Mouse (Mus musculus): ENCODE data around the gene Stk19. TPM values are rescaled to one million over a fixed set of nuclear protein-coding genes. Genes with fewer than 3 reads are reported as not detected.

Stk19 gene
- polyA plus RNA-seq, 1 experiment from 2014 or later: 30.8 TPM

DNA sequence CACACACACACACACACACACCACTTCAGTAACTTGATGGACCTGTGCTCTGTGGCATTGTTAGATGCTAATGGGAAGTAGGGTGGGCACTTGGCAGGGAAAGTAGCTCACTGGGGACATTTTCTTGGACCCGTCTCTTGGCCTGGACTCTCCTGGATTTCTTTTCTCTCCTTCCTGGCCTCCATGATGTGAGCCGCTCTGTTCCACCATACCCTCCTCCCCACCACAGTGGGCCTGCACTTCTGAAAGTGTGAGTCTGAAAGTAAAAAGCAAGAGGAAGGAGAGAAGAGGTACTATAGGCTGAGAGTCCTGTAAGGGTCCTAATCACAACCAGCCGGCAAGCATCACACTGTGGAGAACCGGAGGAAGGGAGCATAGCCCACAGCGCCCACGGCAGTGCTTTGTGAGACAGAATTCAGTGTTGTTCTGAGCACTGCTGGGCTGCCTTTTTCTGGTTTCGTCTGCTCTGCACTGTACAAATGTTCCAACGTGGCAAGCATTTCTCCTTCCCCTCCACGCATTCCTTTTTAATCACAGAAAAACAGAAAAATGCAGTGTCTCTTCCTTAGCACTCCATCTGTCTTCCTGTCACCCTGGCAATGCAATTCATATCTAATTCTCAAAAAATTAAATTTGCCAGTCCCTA, 58.9 kb downstream of the Stk19 start:
- no peaks in the 10 kb centered on the region for H3K4me1 ChIP-seq
- no peak for ATAC-seq (ENCODE audit: low FRiP score, low read depth)
- H3K4me3 ChIP-seq: no peak overlapping the region
- no peaks in the 10 kb centered on the region for H3K27me3 ChIP-seq
- no peak overlapping the region for H3K27ac ChIP-seq (replicated peaks)
- WGBS: 76% methylated on average over 9 of the region's 9 CpGs
- peaks cover 14% of the 10 kb centered on the region; the same call in 1 of the 2 replicates for H3K9me3 ChIP-seq
- H3K4me2 ChIP-seq (replicated peaks): no peak overlapping the region
- no peaks in the 10 kb centered on the region for H3K36me3 ChIP-seq
- H3K9ac ChIP-seq (replicated peaks): no peak overlapping the region

Small RNA genes within 50 kb of the gene (microRNA-seq; reads per million reads assigned to microRNA genes)
- gene Mir6970: 1.9 reads per million
- gene Mir6971: 1.9 reads per million
- not detected for gene Mir6972

Other genes starting within 250 kb of the Stk19 start
- gene Gpsm3, start 247.1 kb downstream of the Stk19 start, polyA plus RNA-seq (2016; fragmentation: Nextera tagmentation; extraction: Ambion mirVana): 2.9 and 3.3 TPM in 2 replicates
- 20.8 and 22.5 TPM in 2 replicates for gene Pbx2, start 245.7 kb downstream of the Stk19 start, polyA plus RNA-seq (2016; fragmentation: Nextera tagmentation; extraction: Ambion mirVana)
- gene Ager, start 239.1 kb downstream of the Stk19 start, polyA plus RNA-seq (2016; fragmentation: Nextera tagmentation; extraction: Ambion mirVana): 2.2 and 2.3 TPM in 2 replicates
- gene Rnf5, start 233.3 kb downstream of the Stk19 start, polyA plus RNA-seq (2016; fragmentation: Nextera tagmentation; extraction: Ambion mirVana): 240 and 243 TPM in 2 replicates
- 82.8 and 86.2 TPM in 2 replicates for gene Agpat1, start 232.7 kb downstream of the Stk19 start, polyA plus RNA-seq (2016; fragmentation: Nextera tagmentation; extraction: Ambion mirVana)
- 4.5 and 6.0 TPM in 2 replicates for gene Egfl8, start 221.0 kb downstream of the Stk19 start, polyA plus RNA-seq (2016; fragmentation: Nextera tagmentation; extraction: Ambion mirVana)
- gene Ppt2, start 208.4 kb downstream of the Stk19 start, polyA plus RNA-seq (2016; fragmentation: Nextera tagmentation; extraction: Ambion mirVana): 21.3 and 23.8 TPM in 2 replicates
- 3.9 and 4.2 TPM in 2 replicates for gene Prrt1, start 207.4 kb downstream of the Stk19 start, polyA plus RNA-seq (2016; fragmentation: Nextera tagmentation; extraction: Ambion mirVana)
- gene Fkbpl, start 192.2 kb downstream of the Stk19 start, polyA plus RNA-seq (2016; fragmentation: Nextera tagmentation; extraction: Ambion mirVana): 16.4 and 18.1 TPM in 2 replicates
- gene Atf6b, start 189.8 kb downstream of the Stk19 start, polyA plus RNA-seq (2016; fragmentation: Nextera tagmentation; extraction: Ambion mirVana): 116 and 121 TPM in 2 replicates
- gene Tnxb, start 166.4 kb downstream of the Stk19 start, polyA plus RNA-seq (2016; fragmentation: Nextera tagmentation; extraction: Ambion mirVana): 0.04 and 0.05 TPM in 2 replicates
- gene C4b, start 93.1 kb downstream of the Stk19 start, polyA plus RNA-seq (2016; fragmentation: Nextera tagmentation; extraction: Ambion mirVana): 0.05 and 0.11 TPM in 2 replicates
- not detected in 2 replicates for gene Cyp21a1, start 32.4 kb downstream of the Stk19 start, polyA plus RNA-seq (2016; fragmentation: Nextera tagmentation; extraction: Ambion mirVana)
- 72.7 and 73.4 TPM in 2 replicates for gene Dxo, start 74 bp upstream of the Stk19 start, polyA plus RNA-seq (2016; fragmentation: Nextera tagmentation; extraction: Ambion mirVana)
- 67.4 and 71.5 TPM in 2 replicates for gene Skiv2l, start 13.3 kb upstream of the Stk19 start, polyA plus RNA-seq (2016; fragmentation: Nextera tagmentation; extraction: Ambion mirVana)
- 114 TPM in 2 replicates for gene Nelfe, start 13.4 kb upstream of the Stk19 start, polyA plus RNA-seq (2016; fragmentation: Nextera tagmentation; extraction: Ambion mirVana)
- gene Cfb, start 25.6 kb upstream of the Stk19 start, polyA plus RNA-seq (2016; fragmentation: Nextera tagmentation; extraction: Ambion mirVana): 3.3 and 3.5 TPM in 2 replicates
- gene Zbtb12, start 42.5 kb upstream of the Stk19 start, polyA plus RNA-seq (2016; fragmentation: Nextera tagmentation; extraction: Ambion mirVana): 11.4 and 15.1 TPM in 2 replicates
- gene Gm20547, start 45.1 kb upstream of the Stk19 start, polyA plus RNA-seq (2016; fragmentation: Nextera tagmentation; extraction: Ambion mirVana): not detected in 2 replicates
- gene C2, start 61.3 kb upstream of the Stk19 start, polyA plus RNA-seq (2016; fragmentation: Nextera tagmentation; extraction: Ambion mirVana): 0.86 and 2.1 TPM in 2 replicates
- 113 and 120 TPM in 2 replicates for gene Ehmt2, start 61.5 kb upstream of the Stk19 start, polyA plus RNA-seq (2016; fragmentation: Nextera tagmentation; extraction: Ambion mirVana)
- gene Slc44a4, start 77.5 kb upstream of the Stk19 start, polyA plus RNA-seq (2016; fragmentation: Nextera tagmentation; extraction: Ambion mirVana): 0.08 and 0.13 TPM in 2 replicates
- gene Neu1, start 94.3 kb upstream of the Stk19 start, polyA plus RNA-seq (2016; fragmentation: Nextera tagmentation; extraction: Ambion mirVana): 20.4 and 20.7 TPM in 2 replicates
- 0.22 TPM in 1 of 2 replicates, not detected in the other for gene Hspa1b, start 122.3 kb upstream of the Stk19 start, polyA plus RNA-seq (2016; fragmentation: Nextera tagmentation; extraction: Ambion mirVana)
- not detected in 2 replicates for gene Gm20481, start 133.0 kb upstream of the Stk19 start, polyA plus RNA-seq (2016; fragmentation: Nextera tagmentation; extraction: Ambion mirVana)
- 2.3 and 2.8 TPM in 2 replicates for gene Hspa1a, start 135.2 kb upstream of the Stk19 start, polyA plus RNA-seq (2016; fragmentation: Nextera tagmentation; extraction: Ambion mirVana)
- gene Hspa1l, start 135.8 kb upstream of the Stk19 start, polyA plus RNA-seq (2016; fragmentation: Nextera tagmentation; extraction: Ambion mirVana): 1.1 and 1.7 TPM in 2 replicates
- 188 and 202 TPM in 2 replicates for gene Lsm2, start 144.9 kb upstream of the Stk19 start, polyA plus RNA-seq (2016; fragmentation: Nextera tagmentation; extraction: Ambion mirVana)
- gene Vars, start 164.0 kb upstream of the Stk19 start, polyA plus RNA-seq (2016; fragmentation: Nextera tagmentation; extraction: Ambion mirVana): 139 and 142 TPM in 2 replicates
- gene Vwa7, start 179.6 kb upstream of the Stk19 start, polyA plus RNA-seq (2016; fragmentation: Nextera tagmentation; extraction: Ambion mirVana): 0.14 and 0.23 TPM in 2 replicates
- gene Sapcd1, start 191.1 kb upstream of the Stk19 start, polyA plus RNA-seq (2016; fragmentation: Nextera tagmentation; extraction: Ambion mirVana): 5.2 and 6.8 TPM in 2 replicates
- 6.9 and 7.6 TPM in 2 replicates for gene Msh5, start 209.8 kb upstream of the Stk19 start, polyA plus RNA-seq (2016; fragmentation: Nextera tagmentation; extraction: Ambion mirVana)
- 145 and 165 TPM in 2 replicates for gene Clic1, start 213.0 kb upstream of the Stk19 start, polyA plus RNA-seq (2016; fragmentation: Nextera tagmentation; extraction: Ambion mirVana)
- 595 and 615 TPM in 2 replicates for gene Ddah2, start 222.1 kb upstream of the Stk19 start, polyA plus RNA-seq (2016; fragmentation: Nextera tagmentation; extraction: Ambion mirVana)
- not detected in 2 replicates for gene Ly6g6c, start 228.4 kb upstream of the Stk19 start, polyA plus RNA-seq (2016; fragmentation: Nextera tagmentation; extraction: Ambion mirVana)
- 0.52 and 0.93 TPM in 2 replicates for gene Mpig6b, start 229.2 kb upstream of the Stk19 start, polyA plus RNA-seq (2016; fragmentation: Nextera tagmentation; extraction: Ambion mirVana)
- gene Ly6g6e, start 240.0 kb upstream of the Stk19 start, polyA plus RNA-seq (2016; fragmentation: Nextera tagmentation; extraction: Ambion mirVana): 0.24 TPM in 1 of 2 replicates, not detected in the other
- 1.1 and 1.7 TPM in 2 replicates for gene Ly6g6d, start 241.1 kb upstream of the Stk19 start, polyA plus RNA-seq (2016; fragmentation: Nextera tagmentation; extraction: Ambion mirVana)
- gene Ly6g6f, start 248.7 kb upstream of the Stk19 start, polyA plus RNA-seq (2016; fragmentation: Nextera tagmentation; extraction: Ambion mirVana): 0.47 TPM in 2 replicates

Measured in midbrain, embryonic 12.5 days (tissue).